Mouse (Mus musculus): ENCODE measurements around the gene Nsmce1. TPM values are rescaled to one million over a fixed set of nuclear protein-coding genes. Genes with fewer than 3 reads are reported as not detected.

Nsmce1 gene
- 10 to 100 TPM; 12.8 to 13.4 TPM for total RNA-seq (2021)

GRCm38 (mm10) chr7:125490947-125491735 is at the start of gene Nsmce1:
TSS of gene Nsmce1 (minus strand) at chr7:125491596.
- intact Hi-C loops (cut with DNase I) = no loop called here
- DNase-seq (ENCODE audit: low spot score in 2 of 2) = peak; percentile 96 to 98

- DNase-seq (ENCODE audit: low spot score in 2 of 2) = no peak
- intact Hi-C loops (cut with DNase I) = no loop called here
These were observed 49.6 kb upstream of the Nsmce1 start for GRCm38 (mm10) chr7:125541026-125541425.

- DNase-seq (ENCODE audit: low spot score in 2 of 2) = no peak
- intact Hi-C loops (cut with DNase I) = no loop called here
These were observed 48.0 kb upstream of the Nsmce1 start for GRCm38 (mm10) chr7:125539351-125539750.

GRCm38 (mm10) chr7:125527901-125528580 is 36.6 kb upstream of the Nsmce1 start:
- no peak for DNase-seq (ENCODE audit: low spot score in 2 of 2)
- intact Hi-C loops (cut with DNase I) = no loop called here

- no peak for DNase-seq (ENCODE audit: low spot score in 2 of 2)
- intact Hi-C loops (cut with DNase I) = no loop called here
These were observed 35.8 kb upstream of the Nsmce1 start for GRCm38 (mm10) chr7:125527186-125527585.

- DNase-seq (ENCODE audit: low spot score in 2 of 2) = no peak
- intact Hi-C loops (cut with DNase I) = no loop called here
These were observed 31.7 kb upstream of the Nsmce1 start for GRCm38 (mm10) chr7:125523051-125523450.

GRCm38 (mm10) chr7:125519715-125520114 is 28.3 kb upstream of the Nsmce1 start:
- no peak for DNase-seq (ENCODE audit: low spot score in 2 of 2)
- intact Hi-C loops (cut with DNase I) = no loop called here

- intact Hi-C loops (cut with DNase I) = no loop called here
- DNase-seq (ENCODE audit: low spot score in 2 of 2) = peak in 1 of 2 experiments; percentile 41
These were observed 26.1 kb upstream of the Nsmce1 start for GRCm38 (mm10) chr7:125517470-125517869.

GRCm38 (mm10) chr7:125516723-125517122 is 25.3 kb upstream of the Nsmce1 start:
- intact Hi-C loops (cut with DNase I) = no loop called here
- no peak for DNase-seq (ENCODE audit: low spot score in 2 of 2)

- no peak for DNase-seq (ENCODE audit: low spot score in 2 of 2)
- intact Hi-C loops (cut with DNase I) = no loop called here
These were observed 23.9 kb upstream of the Nsmce1 start for GRCm38 (mm10) chr7:125515081-125515853.

GRCm38 (mm10) chr7:125511852-125512251 is 20.5 kb upstream of the Nsmce1 start:
- no peak for DNase-seq (ENCODE audit: low spot score in 2 of 2)

GRCm38 (mm10) chr7:125511432-125511831 is 20.0 kb upstream of the Nsmce1 start:
- DNase-seq (ENCODE audit: low spot score in 2 of 2) = no peak

More at GRCm38 (mm10) chr7:125511852-125512251, 20.5 kb upstream of the Nsmce1 start:
- intact Hi-C loops (cut with DNase I) = no loop called here

GRCm38 (mm10) chr7:125507279-125507678 is 15.9 kb upstream of the Nsmce1 start:
- intact Hi-C loops (cut with DNase I) = no loop called here
- DNase-seq (ENCODE audit: low spot score in 2 of 2) = no peak

More at GRCm38 (mm10) chr7:125511432-125511831, 20.0 kb upstream of the Nsmce1 start:
- intact Hi-C loops (cut with DNase I) = no loop called here

- no peak for DNase-seq (ENCODE audit: low spot score in 2 of 2)
- intact Hi-C loops (cut with DNase I) = no loop called here
These were observed 14.2 kb upstream of the Nsmce1 start for GRCm38 (mm10) chr7:125505568-125505967.

GRCm38 (mm10) chr7:125504618-125505017 is 13.2 kb upstream of the Nsmce1 start:
- DNase-seq (ENCODE audit: low spot score in 2 of 2) = peak; percentile 30 to 86
- intact Hi-C loops (cut with DNase I) = no loop called here

- DNase-seq (ENCODE audit: low spot score in 2 of 2) = peak in 1 of 2 experiments; percentile 33
- intact Hi-C loops (cut with DNase I) = no loop called here
These were observed 12.1 kb upstream of the Nsmce1 start for GRCm38 (mm10) chr7:125503374-125504092.

- intact Hi-C loops (cut with DNase I) = no loop called here
- no peak for DNase-seq (ENCODE audit: low spot score in 2 of 2)
These were observed 9.5 kb upstream of the Nsmce1 start for GRCm38 (mm10) chr7:125500879-125501278.

GRCm38 (mm10) chr7:125499927-125500868 is 8.8 kb upstream of the Nsmce1 start:
- DNase-seq (ENCODE audit: low spot score in 2 of 2) = peak; percentile 50 to 78
- intact Hi-C loops (cut with DNase I) = no loop called here

All from left cerebral cortex, postnatal 25 days (tissue).